Mouse (Mus musculus): ENCODE results near the gene Mybpc3.

The Mybpc3 gene

GRCm38 (mm10) chr2:91121497-91121896 lies 3.6 kb downstream of the Mybpc3 start:
- no peak for DNase-seq (ENCODE audit: low spot score)

DNA sequence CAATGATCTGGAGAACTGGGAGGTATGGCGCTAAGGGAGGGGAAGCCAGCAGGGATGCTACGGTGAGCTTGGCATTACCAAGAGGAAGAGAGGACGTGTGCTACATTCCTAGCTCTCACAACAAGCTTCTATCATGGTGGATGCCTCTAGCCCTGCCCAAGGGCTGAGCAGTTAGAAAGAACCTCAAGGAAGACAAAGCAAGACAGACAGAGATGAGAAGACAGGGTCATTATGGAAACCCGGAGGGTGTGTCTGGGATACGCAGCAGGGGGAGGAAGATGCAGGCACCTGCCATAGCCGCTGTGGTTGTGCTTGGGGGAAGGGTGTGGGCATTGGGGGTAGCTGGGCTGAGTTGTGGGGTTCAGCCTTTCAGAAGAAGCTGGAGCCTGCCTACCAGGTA lies 5.6 kb downstream of the Mybpc3 start:
- no peak for DNase-seq (ENCODE audit: low spot score)

- DNase-seq (ENCODE audit: low spot score), result no peak
Measured at GRCm38 (mm10) chr2:91125101-91125500, 7.2 kb downstream of the Mybpc3 start.

- DNase-seq (ENCODE audit: low spot score), result no peak
Measured at GRCm38 (mm10) chr2:91128761-91129160, 10.8 kb downstream of the Mybpc3 start.

DNA sequence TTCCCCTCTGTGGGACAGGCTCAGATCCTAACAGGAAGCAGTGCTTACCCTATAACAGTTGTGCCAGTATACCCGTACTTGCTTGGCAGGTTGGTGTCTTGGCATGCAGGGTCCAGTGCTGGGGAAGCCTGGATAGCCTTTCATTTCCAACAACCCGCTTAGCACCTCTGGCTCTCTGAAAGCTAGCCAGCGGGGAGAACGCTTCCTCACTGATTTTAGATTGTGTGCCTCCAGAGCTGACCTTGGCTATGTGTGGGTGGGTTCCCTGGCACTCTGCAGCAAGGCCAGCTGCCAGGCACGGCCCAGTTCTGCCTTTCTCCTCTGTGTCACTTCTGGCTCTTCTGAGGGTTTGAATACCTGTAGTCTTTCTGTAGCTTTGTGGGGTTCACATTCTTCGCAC lies 12.2 kb downstream of the Mybpc3 start:
- DNase-seq (ENCODE audit: low spot score), result peak; percentile 68

GRCm38 (mm10) chr2:91131251-91131650 lies 13.3 kb downstream of the Mybpc3 start:
- DNase-seq (ENCODE audit: low spot score), result peak; percentile 40

DNA sequence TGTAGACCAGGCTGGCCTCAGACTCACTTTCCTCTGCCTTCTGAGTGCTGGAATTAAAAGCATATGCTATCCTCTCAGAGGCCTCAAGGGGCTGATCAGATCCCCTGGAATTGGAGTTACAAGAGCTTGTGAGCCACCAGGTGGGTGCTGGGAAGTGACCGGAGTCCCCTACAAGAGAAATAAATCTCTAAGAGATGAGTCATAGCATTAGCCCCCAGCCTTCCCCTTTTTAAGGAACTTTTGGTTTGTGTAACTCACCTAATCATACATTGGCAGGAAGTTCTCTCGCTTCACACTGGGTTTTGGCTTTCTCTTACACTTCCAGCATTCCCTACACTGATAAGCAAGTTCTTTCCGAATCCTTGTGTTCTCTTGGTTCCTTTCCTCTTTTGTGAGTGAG lies 14.1 kb downstream of the Mybpc3 start:
- no peak for DNase-seq (ENCODE audit: low spot score)

- DNase-seq (ENCODE audit: low spot score), result peak; percentile 33
Measured at GRCm38 (mm10) chr2:91136513-91137412, 18.8 kb downstream of the Mybpc3 start.

DNA sequence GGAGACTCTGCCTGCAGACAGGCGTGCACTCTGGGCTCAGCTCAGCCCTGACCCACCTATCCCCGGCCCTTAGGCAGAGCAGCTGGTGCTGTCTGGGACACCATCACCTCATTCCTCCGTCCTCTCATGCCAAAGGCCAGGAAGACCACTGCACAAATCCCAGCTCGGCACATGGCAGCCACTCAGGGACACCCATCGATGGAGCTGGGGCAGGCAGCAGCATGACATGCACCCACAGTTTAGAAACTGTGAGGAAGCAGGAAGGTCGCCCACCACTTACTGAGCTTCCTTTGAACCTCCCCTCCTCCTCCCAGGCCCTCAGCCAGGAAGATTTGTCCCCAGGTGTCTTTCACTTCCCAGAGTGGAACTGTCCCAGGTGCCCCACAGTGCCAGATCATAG lies 19.5 kb downstream of the Mybpc3 start:
- DNase-seq (ENCODE audit: low spot score), result peak; percentile 35

GRCm38 (mm10) chr2:91139311-91139710 lies 21.4 kb downstream of the Mybpc3 start:
- no peak for DNase-seq (ENCODE audit: low spot score)

GRCm38 (mm10) chr2:91139764-91140163 lies 21.8 kb downstream of the Mybpc3 start:
- no peak for DNase-seq (ENCODE audit: low spot score)

GRCm38 (mm10) chr2:91142920-91143319 lies 25.0 kb downstream of the Mybpc3 start:
- no peak for DNase-seq (ENCODE audit: low spot score)

- DNase-seq (ENCODE audit: low spot score), result no peak
Measured at GRCm38 (mm10) chr2:91143401-91143800, 25.5 kb downstream of the Mybpc3 start.

DNA sequence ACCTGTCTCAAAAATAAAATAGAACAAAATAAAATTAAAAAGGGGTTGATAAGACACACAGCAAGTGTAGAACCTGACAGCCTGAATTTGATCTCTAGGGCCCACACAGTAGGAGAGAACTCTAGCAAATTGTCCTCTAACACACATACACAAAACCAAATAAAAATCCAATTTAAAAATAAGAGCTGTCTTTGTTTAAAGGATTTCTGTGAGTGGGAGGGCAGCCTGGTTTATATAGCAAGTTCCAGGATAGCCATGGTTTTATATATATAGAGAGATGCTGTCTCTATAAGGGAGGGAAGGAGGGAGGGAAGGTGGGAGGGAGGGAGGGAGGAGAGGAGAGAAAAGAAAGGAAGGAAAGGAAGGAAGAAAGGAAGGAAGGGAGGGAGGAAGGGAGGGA lies 30.2 kb downstream of the Mybpc3 start:
- DNase-seq (ENCODE audit: low spot score), result no peak

DNA sequence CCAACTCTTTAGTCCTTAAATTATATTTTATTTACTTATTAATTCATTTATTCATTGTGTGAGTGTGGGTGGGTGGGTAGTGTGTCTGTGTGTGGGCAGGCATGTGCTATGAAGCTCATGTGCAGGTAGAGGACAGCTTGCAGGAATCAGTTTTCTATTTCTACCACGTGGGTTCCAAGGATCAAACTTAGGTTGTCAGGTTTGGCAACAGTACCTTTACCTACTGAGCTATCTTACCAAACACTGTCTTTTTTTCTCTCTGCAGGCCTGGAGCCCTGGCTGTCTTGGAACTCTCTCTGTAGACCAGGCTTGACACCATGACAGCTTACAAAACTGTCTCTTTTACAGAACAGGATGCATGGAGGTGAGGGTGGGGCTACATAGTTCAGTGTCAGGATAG lies 33.4 kb downstream of the Mybpc3 start:
- no peak for DNase-seq (ENCODE audit: low spot score)

DNA sequence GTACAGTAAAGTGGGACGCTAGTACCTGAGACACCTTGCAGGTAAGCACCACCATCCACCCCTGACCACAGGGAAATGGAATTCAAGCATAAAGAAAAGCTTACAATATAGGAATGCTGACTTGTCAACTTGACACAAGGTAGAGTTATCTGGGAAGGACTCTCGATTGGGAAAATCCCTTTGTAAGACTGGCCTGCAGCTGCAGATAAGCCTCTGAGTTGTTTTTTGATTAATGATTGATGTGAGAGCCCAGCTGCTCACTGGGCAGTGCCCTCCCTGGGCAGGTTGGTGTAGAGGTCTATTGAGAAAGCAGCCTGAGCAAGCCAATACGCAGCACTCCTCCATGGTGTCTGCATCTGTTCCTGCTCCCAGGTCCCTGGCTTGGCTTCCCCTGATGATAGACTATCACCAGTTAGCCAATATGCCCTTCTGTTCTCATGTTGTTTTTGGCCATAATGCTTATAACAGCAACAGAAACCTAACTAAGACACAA lies 35.0 kb downstream of the Mybpc3 start:
- DNase-seq (ENCODE audit: low spot score), result no peak

GRCm38 (mm10) chr2:91154091-91154490 lies 36.1 kb downstream of the Mybpc3 start:
- DNase-seq (ENCODE audit: low spot score), result no peak

- no peak for DNase-seq (ENCODE audit: low spot score)
Measured at GRCm38 (mm10) chr2:91157002-91157752, 39.2 kb downstream of the Mybpc3 start.

GRCm38 (mm10) chr2:91160591-91160990 lies 42.6 kb downstream of the Mybpc3 start:
- no peak for DNase-seq (ENCODE audit: low spot score)

DNA sequence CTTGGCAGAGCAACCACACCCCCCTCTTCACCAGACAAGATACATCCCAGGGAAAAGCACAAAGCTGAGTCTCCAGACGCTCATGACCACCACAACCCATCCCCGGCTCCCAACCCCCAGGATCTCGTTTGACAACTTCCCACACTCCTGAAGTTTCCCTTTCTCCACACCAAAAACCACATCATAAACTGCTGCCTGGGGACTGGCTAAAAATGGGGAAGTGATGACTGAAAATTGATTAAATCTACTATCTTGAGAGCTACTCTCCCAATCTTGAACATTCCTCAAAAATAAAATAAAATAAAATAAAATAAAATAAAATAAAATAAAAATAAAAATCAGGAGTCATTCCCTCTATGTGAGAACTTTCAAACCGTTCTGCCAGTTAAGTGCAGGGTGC lies 45.0 kb downstream of the Mybpc3 start:
- no peak for DNase-seq (ENCODE audit: low spot score)

GRCm38 (mm10) chr2:91163532-91163931 lies 45.6 kb downstream of the Mybpc3 start:
- DNase-seq (ENCODE audit: low spot score), result no peak

DNA sequence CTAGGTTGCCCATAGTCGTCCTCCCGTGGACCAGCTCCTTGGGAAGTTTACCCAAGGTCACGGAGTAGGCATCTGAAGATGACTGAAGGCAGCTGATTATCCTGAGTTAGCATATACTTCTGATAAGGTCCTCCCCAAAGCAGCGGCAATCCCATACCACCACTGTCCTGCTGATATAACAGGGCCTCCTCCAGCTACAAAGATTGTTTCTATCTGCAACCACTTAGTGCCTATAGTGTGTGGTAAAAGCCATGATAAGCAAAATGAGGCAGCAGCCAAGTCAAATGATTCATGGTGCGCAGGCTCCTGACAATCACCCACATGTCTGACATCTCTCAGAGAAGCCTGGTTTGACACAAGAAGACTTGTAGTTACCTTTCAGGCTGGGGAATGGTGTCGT lies 47.0 kb downstream of the Mybpc3 start:
- DNase-seq (ENCODE audit: low spot score), result no peak

DNA sequence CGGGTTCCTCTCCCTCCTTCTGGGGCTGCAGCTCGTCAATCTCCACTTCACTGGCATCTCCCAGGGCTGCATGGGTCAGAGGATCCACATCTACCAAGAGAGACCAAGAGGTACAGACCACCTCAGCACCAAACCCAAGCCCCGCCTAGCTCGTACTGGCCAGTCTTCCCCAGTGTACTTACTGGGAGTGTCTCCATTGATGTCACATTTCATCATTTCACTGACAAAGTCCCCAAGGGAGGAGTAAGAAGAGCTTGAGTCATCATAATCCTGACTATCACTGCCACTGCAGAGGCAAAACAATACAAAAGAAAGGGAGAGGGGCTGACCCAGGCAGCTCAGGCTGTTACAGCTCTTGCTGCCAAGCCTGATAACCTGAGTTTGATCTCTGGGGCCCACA lies 49.7 kb downstream of the Mybpc3 start:
- DNase-seq (ENCODE audit: low spot score), result no peak
